Mouse (Mus musculus): ENCODE measurements at regions not wholly inside any gene's neighbourhood (a gene's known extent, or its start where the extent isn't known, plus 50 kb on each side); places are given as distances from the start of the nearest gene placed in this dataset.
A peak's percentile ranks its signal among the peaks of the same experiment; 100 is the strongest.

DNA sequence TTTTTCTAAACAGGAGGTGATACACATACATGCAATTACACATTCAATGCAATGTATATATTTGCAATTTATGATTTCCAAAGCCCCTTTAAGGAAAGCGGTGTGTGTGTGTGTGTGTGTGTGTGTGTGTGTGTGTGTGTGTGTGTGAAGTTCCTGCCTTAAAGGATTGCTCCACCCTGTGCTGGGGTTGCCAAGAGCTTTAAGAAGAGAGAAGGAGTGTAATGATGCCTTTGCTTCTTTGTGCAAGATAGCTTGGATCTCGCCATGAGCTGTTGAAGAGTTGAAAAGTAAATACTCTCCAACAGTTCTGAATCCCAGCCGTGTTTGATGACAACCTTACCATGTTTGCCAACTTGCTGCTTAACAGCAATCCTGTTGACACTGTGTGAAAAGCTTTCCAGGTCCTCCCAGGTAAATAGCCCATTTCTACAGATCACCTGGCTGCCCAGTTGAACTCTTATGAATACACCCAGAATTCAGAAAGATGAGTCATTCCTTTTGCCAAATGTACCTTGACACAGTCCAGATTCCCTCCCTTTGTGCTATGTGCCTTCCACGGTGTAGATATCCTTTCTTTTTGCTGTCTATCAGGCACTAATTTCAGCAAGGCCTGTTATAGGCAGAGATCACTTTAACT lies 216.3 kb downstream of the Ikzf2 start:
- WGBS, result 24% methylated on average over 4 of the region's 4 CpGs
- DNase-seq (ENCODE audit: low read depth, low spot score), result no peak

DNA sequence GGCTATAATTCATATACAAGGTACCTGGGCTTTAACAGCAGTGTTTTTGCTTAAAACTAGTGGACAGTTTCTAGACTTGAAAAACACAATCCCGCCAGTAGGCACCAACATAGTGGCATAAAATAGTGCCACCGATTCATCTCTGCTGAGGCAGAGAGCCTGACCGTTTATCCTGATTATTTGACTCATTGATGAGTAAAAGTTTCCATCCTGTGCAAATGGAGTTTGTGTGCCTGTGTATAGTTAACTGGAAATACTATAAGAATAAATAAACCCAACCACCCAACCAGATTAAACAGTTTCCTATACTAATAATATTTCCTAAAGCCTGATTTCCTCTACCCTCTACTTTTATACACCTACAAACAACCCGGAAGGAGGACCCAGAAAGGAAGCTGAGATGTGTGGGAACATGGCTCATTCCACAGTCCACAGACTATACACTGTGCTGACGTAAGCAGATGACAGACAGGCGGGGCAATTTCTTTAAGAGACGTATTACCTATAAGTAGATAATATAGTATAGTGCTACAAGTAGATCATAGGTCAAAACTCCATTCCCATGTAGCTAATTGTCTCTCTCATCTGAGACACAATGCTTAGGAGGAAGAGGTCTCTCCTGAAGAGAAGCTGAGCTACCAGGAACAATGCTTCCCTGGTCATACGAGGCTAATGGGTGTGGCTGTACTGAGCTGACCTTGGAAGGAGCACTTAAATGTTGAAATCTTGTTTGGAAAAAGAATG lies 217.7 kb downstream of the Ikzf2 start:
- 49% methylated on average over 8 of the region's 8 CpGs for WGBS
- DNase-seq (ENCODE audit: low read depth, low spot score), result no peak

DNA sequence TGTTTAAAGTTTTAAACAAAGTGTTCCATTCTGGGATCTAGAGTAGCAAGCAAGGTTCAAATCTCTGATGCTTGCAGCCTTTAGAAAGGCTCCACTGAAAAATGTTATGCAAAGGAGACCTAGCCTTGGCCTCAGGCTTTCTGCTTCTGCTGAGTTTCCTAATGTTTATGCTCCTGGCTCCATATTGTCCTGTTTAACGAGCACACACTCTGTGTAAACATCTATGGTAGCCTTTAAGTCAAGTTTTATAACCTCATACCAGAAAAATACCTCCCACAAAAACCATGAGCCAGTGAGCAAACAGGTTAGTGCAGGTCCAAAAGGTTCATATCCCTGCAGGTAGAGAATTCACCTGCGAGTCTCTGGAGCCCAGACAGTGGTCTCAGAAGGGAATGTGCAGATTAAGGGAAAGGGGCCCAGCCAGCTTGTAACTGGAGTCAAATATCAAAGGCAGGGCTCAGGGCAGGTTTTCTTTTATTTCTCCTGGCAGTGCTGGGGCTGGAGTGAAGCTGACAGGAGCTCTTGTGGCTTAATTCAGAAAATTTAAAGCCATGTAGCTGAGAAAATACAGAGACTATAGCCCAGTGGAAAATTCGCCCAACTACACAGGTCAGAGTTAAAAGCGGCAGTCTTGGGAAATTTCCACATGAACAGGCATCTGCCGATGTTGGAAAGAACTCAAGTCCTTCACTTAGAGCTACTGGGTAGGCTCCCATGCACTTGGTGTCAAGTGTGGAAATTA lies 220.3 kb downstream of the Ikzf2 start:
- DNase-seq (ENCODE audit: low read depth, low spot score), result no peak
- WGBS, result 13% methylated on average over 5 of the region's 5 CpGs

DNA sequence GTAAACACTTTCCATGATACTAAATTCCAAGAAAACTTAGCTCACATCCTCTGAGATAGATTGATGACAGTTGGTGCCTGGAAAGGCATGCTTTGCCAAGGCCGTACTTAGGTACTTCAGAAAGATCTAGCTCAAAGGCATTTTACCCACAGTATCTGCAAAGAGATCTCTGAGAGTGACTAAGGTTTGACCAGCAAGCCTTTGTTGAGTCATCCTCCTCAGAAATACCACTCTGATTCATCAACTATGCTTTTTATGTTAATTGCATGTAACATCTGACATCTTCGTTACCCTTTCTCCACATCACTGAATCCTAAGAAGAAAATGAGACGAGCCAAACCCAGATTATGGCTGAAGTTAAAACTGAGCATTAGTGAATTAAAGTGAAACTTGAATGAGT lies 225.9 kb downstream of the Ikzf2 start:
- WGBS, result 76% methylated on average over 3 of the region's 3 CpGs
- DNase-seq (ENCODE audit: low read depth, low spot score), result no peak

DNA sequence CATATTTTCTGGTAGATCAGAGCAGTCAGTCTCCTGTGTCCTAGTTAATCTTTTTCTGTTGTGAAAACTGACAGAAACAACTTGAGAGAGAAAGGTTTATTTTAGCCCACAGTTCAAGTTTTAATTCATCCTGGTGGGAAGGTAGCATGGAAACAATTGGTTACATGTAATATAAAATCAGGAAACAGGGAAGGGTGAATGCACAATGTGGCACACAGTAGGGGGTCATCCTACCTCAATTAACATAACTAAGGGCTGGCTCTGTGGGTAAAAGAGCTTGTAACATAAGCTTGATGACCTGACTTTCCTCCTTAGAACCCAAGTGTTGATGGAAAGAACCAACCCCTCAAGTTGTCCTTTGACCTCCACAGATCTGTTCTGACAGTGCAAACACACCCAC lies 227.1 kb downstream of the Ikzf2 start:
- DNase-seq (ENCODE audit: low read depth, low spot score), result no peak

DNA sequence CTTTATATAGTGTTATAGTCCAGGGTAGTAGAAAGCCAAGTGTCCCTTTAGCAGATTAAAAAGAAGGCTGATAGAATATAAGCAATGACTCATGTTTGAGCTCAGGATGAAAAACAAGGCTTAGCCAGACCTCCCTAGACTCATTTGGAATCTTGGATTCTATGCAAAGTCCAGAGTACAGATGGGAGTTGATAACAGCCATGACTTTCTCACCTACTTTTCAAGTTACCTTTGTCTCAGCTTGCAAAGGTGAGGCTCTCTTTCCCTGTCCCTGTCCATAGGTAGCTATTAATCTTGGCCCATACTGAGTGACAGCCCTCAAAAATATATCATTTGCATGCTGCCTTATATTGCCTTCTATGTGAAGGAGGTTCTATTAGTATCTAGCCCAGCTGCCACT lies 229.6 kb downstream of the Ikzf2 start:
- DNase-seq (ENCODE audit: low read depth, low spot score), result no peak

DNA sequence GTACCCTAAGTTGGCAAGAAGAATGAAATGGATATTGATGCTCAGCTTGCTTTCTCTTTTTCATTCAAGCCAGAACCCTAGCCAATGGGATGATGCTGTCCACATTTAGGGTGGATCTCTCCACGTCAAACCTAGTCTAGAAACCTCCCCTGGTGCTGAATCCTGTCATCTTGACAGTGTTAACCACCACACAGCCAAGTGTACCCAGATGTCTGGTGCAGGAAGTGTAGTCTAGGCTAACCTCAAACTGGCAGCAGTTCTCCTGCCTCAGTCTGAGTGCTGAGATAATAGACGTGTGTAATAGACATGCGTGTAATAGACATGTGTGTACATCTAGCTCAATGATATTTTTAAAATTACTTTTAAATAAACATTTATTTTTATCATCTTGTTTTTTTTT lies 233.1 kb downstream of the Ikzf2 start:
- WGBS, result 80% methylated on average over 3 of the region's 3 CpGs
- no peak for DNase-seq (ENCODE audit: low read depth, low spot score)

DNA sequence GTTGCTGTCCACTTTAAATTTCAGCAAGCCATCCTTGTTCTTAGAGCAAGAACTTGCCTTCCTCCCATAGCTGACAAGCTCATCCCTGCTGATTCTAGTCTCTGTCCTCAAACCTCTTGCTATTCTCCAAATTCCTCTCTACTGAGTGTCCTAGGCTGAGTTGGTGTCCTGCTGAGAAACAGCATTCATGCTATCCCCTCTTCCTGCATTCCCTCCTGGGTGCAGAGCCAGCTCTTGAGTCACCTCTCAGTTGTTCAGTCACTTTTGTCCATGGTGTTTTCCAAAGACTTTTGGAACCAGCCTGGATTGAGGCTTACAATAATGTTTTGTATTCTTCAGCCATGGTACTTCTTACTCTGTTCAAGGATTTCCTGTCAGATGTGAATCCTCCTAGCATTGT lies 234.1 kb downstream of the Ikzf2 start:
- DNase-seq (ENCODE audit: low read depth, low spot score), result no peak

DNA sequence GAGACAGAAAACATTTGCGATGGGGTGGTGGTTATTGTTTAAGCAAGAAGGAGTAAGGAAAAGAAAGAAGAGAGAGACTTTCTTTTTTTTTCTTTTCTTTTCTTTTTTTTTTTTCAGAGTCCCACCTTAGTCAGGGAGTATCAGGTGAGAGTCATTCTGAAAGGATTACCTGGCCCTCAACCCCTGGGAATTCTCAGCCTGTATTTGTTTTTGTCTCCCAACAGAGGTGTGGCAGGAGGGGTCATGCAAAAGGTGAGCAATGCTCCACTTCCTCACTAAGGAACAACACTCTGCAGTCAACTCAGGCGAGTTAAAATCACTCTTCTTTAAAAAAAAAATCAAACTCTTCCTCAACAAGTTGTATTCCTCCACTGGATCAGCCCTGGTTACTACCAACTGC lies 236.6 kb downstream of the Ikzf2 start:
- 18% methylated on average over 2 of the region's 2 CpGs for WGBS
- DNase-seq (ENCODE audit: low read depth, low spot score), result no peak

DNA sequence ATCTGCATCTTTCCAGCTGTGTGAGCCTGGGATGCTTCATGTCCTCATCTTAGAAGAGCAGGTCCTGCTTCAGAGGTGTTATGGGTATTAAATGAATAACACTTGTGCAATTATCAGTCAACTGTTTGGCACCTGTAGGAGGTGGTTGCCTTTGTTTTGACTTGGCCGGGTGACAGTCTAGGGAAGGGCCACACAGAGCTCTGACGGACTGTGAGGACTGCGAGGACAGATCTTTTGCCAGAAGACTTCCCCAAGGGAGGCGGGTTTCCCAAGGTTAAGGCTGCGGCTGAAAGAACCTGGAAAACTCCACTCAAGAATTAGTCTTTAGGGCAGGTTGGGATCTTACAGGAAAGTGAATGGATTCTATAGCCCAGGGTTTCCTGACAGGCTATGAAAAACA lies 239.8 kb downstream of the Ikzf2 start:
- WGBS, result 26% methylated on average over 5 of the region's 5 CpGs
- DNase-seq (ENCODE audit: low read depth, low spot score), result no peak

DNA sequence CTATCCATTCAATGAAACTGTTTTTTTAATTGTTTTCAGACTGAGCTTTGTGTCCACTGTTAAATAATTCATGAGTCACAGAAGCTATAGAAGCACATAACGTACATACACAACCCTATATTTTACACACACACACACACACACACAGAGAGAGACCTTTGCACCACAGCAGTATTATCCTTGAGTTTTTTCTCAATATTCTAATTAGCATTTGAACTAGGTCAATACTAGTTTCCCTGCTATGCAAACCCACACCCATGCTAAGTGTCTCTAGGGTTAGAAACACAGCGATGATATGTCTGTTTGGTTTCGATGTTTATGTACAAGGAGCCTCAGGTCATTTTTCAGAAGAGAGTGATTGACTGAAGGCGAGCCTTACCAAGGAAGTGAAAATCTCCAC lies 242.3 kb downstream of the Ikzf2 start:
- DNase-seq (ENCODE audit: low read depth, low spot score), result peak; percentile 62
- WGBS, result 34% methylated on average over 4 of the region's 4 CpGs

DNA sequence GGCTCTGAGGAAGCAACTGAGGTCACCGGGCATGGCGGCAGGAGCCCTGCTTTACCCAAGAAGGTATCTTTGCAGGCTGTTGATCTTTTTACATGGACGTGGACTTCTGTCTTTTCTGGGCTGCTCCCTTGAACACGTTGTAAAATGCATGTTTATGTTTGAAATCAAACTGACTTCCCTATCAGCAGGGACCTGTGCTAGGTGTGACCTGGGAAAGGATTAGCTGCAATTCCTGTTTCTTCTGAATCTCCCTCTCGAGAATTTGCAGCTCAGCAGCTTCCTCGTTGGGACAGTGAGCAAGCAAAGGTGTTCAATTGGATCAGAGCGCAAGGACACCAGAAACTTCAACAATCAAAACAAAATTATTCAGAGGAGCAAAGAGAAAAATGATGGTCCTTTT lies 243.6 kb downstream of the Ikzf2 start:
- DNase-seq (ENCODE audit: low read depth, low spot score), result no peak
- WGBS, result 19% methylated on average over 7 of the region's 7 CpGs

DNA sequence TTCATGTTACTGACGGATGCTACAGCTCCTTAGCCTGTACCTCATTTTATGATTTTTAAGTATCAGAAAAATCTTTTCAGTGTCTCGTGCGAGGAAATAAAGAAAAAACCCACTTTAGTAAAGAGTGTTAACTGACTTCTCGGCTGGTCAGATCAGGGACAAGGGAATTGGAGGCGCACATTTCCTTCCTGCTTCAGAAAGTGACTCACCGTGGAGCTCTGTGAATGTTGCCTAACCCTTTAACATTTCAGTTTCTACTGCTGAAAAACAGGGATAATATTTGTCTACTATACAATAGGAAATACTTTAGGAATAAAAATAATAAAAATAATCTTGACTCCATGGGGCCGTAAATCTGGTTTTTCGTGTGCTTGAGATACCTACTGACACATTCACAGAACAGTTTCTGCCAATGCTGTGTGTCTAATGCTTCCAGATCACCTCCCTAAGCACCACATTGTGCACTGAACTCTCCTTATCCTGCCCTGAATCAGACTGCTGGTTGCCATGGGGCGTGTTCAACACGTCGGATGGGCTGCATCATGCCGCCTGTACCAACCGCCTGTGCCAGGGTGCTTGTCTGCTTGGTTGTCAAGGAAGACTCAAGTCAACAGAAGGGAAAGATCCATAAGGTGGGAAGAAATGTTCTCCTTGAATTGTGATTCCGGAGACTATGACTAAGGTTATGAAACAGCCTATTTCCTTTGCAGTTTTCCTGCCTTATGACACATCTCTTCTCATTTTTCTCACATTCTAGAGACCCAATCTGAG lies 246.3 kb downstream of the Ikzf2 start:
- no peak for DNase-seq (ENCODE audit: low read depth, low spot score)
- 84% methylated on average over 14 of the region's 14 CpGs for WGBS

DNA sequence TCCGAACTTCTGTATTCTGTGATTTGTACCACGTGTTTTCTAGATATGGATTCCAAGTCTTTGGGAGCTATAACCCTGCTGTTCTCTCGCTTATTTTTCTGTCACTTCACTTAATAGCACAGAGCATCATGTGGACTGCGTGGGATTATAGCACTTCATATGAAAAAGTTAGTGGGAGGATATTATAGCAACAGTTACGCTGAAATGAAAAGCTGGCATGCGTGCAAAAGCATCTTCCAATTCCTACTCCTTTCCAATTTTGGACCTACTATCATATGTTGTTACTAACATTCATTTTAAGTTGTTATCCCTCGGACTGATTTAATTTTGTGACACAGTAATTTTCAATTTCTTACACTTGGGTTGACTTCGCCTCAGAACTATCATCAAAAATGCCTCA lies 250.0 kb downstream of the Ikzf2 start:
- WGBS, result 95% methylated on average over 8 of the region's 8 CpGs
- DNase-seq (ENCODE audit: low read depth, low spot score), result no peak

DNA sequence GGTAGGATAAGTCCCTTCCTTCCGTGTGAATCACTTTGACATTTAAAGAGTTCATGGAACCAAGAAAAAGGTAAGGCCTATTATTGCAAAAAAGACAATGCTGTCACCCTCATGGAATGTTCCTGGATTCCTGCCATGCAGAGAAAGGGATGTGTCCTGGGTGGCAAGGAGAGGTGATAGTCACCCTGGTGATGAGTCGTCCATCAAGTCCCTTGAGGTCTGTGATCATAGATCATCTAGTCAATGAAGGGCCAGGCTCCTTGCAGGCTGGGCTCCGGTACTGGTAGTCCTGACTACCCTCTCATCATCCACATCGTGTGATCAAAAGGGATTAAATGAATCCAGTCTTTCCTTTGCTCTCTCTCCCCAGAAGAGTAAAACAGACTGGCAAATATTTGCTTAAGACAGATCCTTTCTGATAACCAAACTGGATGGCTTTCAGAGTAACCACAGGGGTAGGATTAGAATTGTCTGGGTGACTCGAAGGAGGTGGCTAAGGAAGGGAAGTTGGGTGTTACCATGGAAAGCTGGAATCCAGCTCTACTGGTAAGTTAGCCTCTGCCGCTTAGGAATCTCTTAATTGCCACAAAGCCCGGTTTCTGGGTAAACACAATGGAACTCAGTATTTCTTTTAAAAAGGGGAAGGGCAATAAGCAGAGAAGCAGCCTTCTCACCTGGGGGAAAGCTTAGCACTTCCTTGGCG lies 253.2 kb downstream of the Ikzf2 start:
- 22% methylated on average over 8 of the region's 8 CpGs for WGBS

DNA sequence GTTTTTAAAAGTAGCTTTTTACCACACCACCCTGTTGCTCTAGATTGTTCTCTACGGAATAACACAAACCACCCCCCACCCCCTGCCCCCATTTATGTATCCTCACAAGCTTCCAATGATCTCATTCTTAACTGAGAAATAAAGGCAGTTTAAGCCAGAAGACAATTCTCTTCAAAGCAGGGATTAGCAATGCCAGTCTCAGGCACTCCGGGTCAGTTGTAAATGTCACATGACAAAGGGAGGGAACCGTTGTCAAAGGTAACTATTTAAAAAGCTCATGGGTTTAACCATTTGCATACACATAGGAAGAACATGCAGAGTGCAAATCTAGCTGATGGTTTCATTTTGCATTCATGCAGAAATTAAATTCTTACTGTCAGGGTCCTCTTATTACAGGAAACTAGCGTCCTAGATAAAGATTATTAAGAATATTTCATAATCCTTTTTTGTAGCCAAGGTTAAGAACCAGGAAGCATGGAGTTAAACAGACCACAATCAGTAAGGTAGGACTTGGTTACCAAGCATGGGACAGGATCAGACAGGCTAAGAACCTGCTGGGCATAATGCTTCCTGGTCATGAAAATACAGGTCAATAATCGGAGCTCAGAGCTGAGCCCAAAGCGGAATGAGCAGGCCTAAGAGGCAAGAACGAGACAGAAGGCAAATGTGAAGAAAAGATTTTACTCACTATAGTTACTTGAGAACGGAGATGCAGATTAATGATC lies 256.2 kb downstream of the Ikzf2 start:
- 36% methylated on average over 8 of the region's 8 CpGs for WGBS
- DNase-seq (ENCODE audit: low read depth, low spot score), result no peak

More for the DNA sequence above, 253.2 kb downstream of the Ikzf2 start:
- no peak for DNase-seq (ENCODE audit: low read depth, low spot score)

DNA sequence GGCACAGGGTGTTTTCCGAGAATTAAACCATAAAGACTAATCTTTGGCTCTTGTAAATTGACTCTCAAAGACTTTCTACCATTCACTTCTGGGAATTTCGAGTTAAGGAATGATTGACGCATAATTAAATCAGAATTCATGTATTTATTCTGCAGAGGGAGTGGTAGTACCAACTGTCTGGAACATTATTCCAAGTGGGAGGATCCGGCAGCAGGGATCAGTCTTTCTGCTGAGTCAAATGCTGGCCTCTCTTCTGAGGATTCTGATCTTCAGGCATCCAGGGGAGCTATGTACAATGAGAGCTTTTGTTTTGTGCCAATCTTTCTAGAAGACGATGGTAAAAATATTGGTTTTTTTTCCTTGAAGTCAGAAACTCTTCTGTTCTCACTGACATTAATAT lies 257.4 kb downstream of the Ikzf2 start:
- no peak for DNase-seq (ENCODE audit: low read depth, low spot score)
- WGBS, result 28% methylated on average over 5 of the region's 5 CpGs

DNA sequence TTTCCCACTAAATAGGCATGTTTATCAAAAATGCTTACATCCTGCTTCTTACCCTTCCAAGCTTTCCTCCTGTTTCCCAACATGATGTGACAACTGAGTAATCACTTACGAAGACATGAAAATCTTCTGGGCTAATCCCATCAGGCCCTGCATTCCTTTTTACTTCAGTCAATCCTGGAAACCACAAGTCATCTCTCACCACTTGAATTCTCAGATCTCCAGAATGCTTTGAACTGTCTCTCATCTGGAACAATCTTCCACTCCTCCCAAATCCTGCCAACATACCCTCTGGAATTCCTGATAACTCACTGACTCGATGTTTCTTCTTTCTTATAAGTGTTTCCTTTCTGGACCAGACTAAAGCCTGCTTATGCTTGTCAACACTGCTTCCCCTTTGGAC lies 289.4 kb downstream of the Ikzf2 start:
- WGBS, result 85% methylated on average over 2 of the region's 2 CpGs
- DNase-seq (ENCODE audit: low read depth, low spot score), result no peak

DNA sequence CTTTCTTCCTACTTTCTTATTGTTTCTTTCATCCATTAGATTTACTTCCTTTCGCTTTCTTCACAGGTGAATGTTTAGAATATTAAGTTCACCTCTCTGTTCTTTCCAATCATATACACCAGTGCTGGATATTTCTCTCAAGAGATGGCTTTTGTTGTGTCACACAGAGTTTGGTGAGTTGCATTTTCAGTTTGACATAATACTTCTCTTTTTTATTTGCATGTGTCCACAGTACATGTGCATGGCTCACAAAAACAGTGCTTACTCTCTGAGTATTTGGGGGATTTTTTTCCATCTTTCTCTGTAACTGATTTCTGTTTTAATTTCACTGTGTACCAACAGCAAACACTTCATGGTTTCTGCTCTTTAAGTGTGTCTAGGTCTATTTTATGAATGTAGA lies 274.5 kb upstream of the Erbb4 start:
- DNase-seq (ENCODE audit: low read depth, low spot score), result no peak
- 91% methylated on average over 1 of the region's 1 CpGs for WGBS
